Mouse (Mus musculus): ENCODE measurements around the gene Elmo1. TPM values are rescaled to one million over a fixed set of nuclear protein-coding genes. Genes with fewer than 3 reads are reported as not detected.

The Elmo1 gene
- polyA plus RNA-seq, 1 experiment from 2014 or later = 9.1 TPM

DNA sequence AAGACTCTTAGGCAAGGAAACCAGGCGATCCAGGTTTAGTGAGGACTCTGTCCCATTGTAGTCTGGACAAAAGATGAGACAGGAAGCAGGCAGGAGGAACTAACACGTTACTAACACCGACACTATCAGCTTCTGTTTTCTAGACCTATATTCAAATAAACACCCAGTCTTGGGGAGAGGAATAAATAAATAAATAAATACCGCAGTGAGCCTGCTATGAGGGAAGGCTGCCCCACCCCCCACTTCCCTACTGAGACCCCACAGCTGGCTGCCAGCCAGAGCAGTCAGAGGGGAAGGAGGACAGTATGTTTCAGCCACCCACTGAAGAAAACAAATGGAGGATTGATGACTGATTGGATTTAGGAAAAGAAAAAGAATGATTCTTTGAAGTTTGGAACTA, 9.2 kb downstream of the Elmo1 start:
- Histone ChIP-seq H3K4me1 (peaks cover 19% of the 10 kb centered on the region; the same call in 1 of the 2 replicates), H3K36me3 (no peaks in the 10 kb centered on the region), H3K27me3 (ENCODE audit: low read depth, poor library complexity, severe bottlenecking) (no peaks in the 10 kb centered on the region), H3K9me3 (replicated peaks) (no peaks in the 10 kb centered on the region), H3K4me3 (no peak overlapping the region), H3K27ac (no peak overlapping the region)
- WGBS = 17% methylated on average over 4 of the region's 4 CpGs
- no peak for DNase-seq (ENCODE audit: low spot score)

DNA sequence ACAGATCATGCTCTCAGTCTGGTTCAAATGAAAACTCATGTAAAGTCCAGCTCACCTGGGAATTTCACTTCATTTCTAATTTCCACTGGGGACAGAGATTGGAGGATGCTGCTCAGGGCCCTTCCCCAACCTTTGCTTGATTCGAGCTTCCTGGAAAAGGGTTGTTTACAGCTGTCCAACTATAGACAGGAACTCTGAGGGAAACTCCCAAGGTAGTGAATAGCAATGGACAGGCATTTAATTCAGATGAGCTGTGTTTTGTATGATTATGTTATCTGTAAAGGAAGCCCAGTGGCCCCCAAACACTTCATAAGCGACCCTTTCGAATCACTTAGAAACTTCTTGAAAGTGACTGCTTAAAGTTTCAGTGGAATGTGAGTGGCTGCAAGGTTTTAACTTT, 10.0 kb downstream of the Elmo1 start:
- H3K36me3 ChIP-seq = no peaks in the 10 kb centered on the region
- peaks cover 19% of the 10 kb centered on the region for H3K4me1 ChIP-seq
- no peak for DNase-seq (ENCODE audit: low spot score)
- H3K27me3 ChIP-seq (ENCODE audit: low read depth, poor library complexity, severe bottlenecking) = no peaks in the 10 kb centered on the region
- 73% methylated on average over 3 of the region's 3 CpGs for WGBS
- H3K9me3 ChIP-seq (replicated peaks) = no peaks in the 10 kb centered on the region
- H3K4me3 ChIP-seq = no peak overlapping the region
- H3K27ac ChIP-seq = no peak overlapping the region

DNA sequence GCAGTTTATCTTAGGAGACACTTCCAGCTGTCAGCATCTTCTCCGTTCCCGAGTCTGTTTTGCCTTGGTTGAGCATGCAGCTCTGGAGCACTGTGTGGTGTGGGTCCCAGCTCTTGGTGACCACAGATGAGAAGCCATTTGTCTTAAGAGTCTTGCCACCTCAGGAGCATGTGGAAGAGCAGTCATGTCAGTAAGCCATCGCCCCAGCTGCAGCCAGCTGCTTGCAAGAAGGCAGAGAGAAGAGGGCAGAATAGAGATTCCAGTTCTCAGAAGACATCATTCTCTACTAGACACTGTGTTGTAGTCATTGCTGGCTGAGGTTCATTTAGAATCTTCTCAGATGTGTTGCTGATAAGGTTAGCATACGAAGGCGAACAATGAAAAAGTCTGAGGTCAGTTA, 11.3 kb downstream of the Elmo1 start:
- WGBS = 57% methylated on average over 5 of the region's 5 CpGs
- H3K4me3 ChIP-seq = no peak overlapping the region

DNA sequence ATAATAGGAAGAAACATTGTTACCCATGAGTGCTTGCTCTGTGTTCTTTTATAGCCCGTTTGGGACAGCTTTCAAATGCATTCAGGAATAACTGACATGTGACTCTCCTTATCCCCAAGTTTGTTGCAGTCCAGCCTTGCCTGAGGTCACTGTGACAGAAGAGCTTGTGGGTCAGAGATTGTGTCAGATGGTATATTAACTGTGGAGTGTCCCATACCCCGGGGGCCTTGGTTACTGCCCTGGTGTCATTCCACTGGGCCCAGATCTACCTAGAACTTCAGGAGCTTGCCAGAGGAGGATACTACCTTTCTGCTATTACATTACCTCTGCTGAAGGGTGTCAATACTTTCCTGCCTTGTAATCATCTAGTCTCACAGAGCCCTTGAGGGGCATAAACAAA, 14.4 kb downstream of the Elmo1 start:
- no peak overlapping the region for H3K27ac ChIP-seq
- no peaks in the 10 kb centered on the region for H3K27me3 ChIP-seq (ENCODE audit: low read depth, poor library complexity, severe bottlenecking)
- 66% methylated on average over 2 of the region's 2 CpGs for WGBS
- no peak overlapping the region for H3K4me3 ChIP-seq
- DNase-seq (ENCODE audit: low spot score) = no peak
- H3K9me3 ChIP-seq (replicated peaks) = no peaks in the 10 kb centered on the region
- H3K4me1 ChIP-seq = peaks cover 6% of the 10 kb centered on the region
- no peaks in the 10 kb centered on the region for H3K36me3 ChIP-seq

More for the DNA sequence above, 11.3 kb downstream of the Elmo1 start:
- no peak overlapping the region for H3K27ac ChIP-seq
- H3K9me3 ChIP-seq (replicated peaks) = no peaks in the 10 kb centered on the region
- no peaks in the 10 kb centered on the region for H3K27me3 ChIP-seq (ENCODE audit: low read depth, poor library complexity, severe bottlenecking)
- no peak for DNase-seq (ENCODE audit: low spot score)
- peaks cover 19% of the 10 kb centered on the region for H3K4me1 ChIP-seq
- no peaks in the 10 kb centered on the region for H3K36me3 ChIP-seq

DNA sequence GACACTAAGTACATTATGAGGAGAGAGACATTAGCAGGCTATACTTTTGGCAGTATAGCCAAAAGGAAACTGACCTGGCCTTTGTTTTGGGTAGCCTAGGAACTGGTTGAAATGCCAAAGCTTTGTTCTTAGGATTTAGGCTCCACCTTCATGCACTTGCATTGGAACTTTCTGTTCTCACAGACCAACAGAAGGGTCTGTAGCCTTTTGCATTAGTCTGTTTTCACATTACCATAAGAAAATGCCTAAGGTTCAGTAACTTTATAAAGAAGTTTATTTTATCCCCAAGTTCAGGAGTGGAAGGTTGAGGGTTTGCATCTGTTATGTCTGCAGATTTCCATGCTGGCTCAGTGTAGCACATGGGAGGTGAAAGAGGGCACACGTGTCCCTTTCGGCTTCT, 15.6 kb downstream of the Elmo1 start:
- WGBS = 96% methylated on average over 2 of the region's 2 CpGs
- Histone ChIP-seq H3K4me3 (no peak overlapping the region), H3K4me1 (peaks cover 3% of the 10 kb centered on the region), H3K36me3 (no peaks in the 10 kb centered on the region), H3K9me3 (replicated peaks) (no peaks in the 10 kb centered on the region), H3K27ac (no peak overlapping the region), H3K27me3 (ENCODE audit: low read depth, poor library complexity, severe bottlenecking) (no peaks in the 10 kb centered on the region)
- DNase-seq (ENCODE audit: low spot score) = no peak

DNA sequence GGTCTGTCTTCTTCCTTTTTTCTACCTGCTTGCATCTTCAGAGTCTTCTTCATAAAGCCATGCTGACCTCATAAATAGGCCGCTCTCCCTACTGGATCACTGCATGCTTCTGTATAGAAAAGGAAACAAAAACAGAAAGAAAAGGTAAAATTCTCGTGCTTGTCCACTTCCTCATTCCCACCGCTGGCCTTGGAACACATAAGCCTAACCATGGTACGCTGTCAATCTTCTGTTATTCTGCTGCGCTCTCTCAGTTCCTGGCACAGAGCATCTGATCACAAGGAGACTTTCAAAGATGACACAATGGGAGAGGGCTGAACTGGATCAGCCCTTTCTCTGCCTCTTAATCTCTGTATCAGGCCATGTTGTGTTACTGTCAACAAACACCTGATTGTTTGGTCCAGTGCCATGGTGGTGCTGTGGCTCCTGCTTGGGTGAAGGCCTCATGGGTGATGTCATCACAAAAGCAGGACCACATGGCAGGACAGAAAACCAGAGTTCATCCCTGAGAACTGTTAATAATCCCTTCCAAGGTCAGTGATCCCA, 17.6 kb downstream of the Elmo1 start:
- 92% methylated on average over 5 of the region's 5 CpGs for WGBS
- no peak overlapping the region for H3K4me3 ChIP-seq
- no peaks in the 10 kb centered on the region for H3K9me3 ChIP-seq (replicated peaks)
- no peaks in the 10 kb centered on the region for H3K27me3 ChIP-seq (ENCODE audit: low read depth, poor library complexity, severe bottlenecking)
- H3K27ac ChIP-seq = no peak overlapping the region
- H3K36me3 ChIP-seq = no peaks in the 10 kb centered on the region
- H3K4me1 ChIP-seq = peaks cover 8% of the 10 kb centered on the region
- DNase-seq (ENCODE audit: low spot score) = no peak

DNA sequence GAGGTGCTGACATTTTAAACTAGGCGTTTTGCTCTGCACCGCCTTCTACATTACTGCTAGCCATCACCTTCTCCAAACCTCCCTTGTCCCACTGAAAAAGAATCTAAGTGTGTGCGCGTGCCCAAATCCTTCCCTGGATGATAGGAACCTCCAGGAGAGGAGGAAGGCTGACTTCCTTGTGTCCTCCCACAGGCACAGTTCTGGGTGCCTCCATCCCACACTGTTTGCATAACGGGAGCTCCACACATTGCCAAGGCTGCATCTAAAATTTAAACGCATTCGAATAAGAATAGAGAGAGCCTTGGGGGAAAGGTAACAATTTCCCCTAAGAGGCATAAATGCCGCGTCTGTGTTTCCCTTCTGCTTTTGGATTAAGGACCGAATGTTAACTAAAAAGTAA, 18.6 kb downstream of the Elmo1 start:
- Histone ChIP-seq H3K9me3 (replicated peaks) (no peaks in the 10 kb centered on the region), H3K27ac (no peak overlapping the region), H3K36me3 (no peaks in the 10 kb centered on the region), H3K4me1 (peaks cover 8% of the 10 kb centered on the region), H3K4me3 (no peak overlapping the region), H3K27me3 (ENCODE audit: low read depth, poor library complexity, severe bottlenecking) (no peaks in the 10 kb centered on the region)
- 41% methylated on average over 10 of the region's 10 CpGs for WGBS
- no peak for DNase-seq (ENCODE audit: low spot score)

DNA sequence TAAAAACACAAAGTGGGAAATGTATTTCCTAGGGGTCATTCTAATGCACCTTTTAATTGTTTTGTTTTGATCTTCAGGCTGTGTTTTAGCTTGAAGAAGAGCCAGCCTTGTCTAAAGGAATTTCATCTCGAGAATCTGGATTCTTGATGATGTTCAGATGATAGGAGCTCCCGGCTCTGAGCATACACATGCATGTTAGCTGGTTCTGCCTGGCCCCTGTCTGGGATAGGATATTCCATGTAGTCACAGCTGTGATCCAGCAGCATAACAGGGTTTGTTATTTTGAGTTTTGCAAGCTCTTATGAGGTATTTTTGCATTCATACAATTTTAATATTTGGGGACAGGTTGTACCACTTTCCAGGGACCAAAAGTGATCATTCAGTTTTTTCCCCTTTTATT, 19.1 kb downstream of the Elmo1 start:
- Histone ChIP-seq H3K4me3 (no peak overlapping the region), H3K4me1 (peaks cover 8% of the 10 kb centered on the region), H3K27me3 (ENCODE audit: low read depth, poor library complexity, severe bottlenecking) (no peaks in the 10 kb centered on the region), H3K9me3 (replicated peaks) (no peaks in the 10 kb centered on the region), H3K36me3 (no peaks in the 10 kb centered on the region), H3K27ac (no peak overlapping the region)
- WGBS = 22% methylated on average over 2 of the region's 2 CpGs
- DNase-seq (ENCODE audit: low spot score) = no peak

DNA sequence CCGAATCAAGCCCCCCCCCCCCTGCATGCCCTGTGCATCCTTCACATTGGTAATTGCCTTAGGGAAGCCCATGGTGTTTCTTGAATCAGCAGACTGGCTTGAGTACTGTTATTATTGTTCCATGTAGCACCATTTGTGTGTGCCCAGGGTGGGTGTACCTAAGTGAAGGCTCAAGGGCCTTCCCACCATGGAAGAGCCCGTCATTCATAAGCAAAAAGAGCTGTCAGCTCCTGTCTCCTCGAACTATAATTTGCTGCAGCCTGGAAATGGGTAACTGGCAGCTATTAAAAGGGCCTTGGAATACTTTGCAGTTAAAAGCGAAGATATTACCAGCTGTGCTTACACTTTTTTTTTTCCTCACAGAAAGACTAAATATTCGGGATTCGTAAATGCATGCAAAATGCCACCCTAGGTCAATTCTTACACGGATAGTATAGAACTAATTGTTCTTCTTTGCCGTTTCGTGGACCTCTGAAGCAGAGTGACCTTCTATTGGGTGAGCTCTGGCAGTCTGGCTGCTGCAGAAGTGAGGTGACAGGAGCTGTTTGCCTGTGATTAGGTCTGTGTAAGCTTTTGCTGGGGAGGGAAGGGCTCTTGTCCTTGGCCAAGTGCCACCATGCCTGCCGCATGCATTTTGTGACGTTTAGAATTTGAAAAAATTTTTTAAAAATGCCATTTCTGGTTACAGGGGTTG, 19.7 kb downstream of the Elmo1 start:
- Histone ChIP-seq H3K4me1 (peaks cover 13% of the 10 kb centered on the region), H3K36me3 (no peaks in the 10 kb centered on the region), H3K27ac (no peak overlapping the region), H3K4me3 (no peak overlapping the region), H3K27me3 (ENCODE audit: low read depth, poor library complexity, severe bottlenecking) (no peaks in the 10 kb centered on the region), H3K9me3 (replicated peaks) (no peaks in the 10 kb centered on the region)
- DNase-seq (ENCODE audit: low spot score) = no peak
- 66% methylated on average over 11 of the region's 11 CpGs for WGBS

DNA sequence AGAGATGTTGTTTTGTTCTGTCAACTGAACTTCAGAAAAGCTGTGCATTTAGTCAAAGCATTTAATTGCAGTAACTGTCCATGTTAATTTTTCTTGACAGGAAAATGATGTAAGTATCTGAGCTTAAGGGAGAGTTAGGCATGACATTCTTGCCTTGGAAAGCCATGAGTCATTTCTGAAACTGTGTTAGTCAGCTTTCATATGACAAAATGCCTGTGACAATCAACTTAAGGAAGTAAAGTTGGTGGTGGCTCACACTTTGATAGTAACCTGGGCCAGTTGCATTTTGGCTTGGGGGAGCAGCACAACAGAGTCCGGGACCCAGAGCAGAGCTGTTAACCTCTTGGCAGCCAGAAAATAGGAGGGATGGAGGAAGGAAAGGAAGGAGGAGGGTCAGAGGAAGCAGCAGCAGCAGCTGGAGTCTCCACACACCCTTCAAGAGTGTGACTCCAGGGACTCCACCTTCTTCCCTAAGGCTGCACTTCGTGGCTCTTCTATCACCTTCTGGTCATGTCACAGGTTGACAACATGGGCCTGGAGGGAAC, 20.9 kb downstream of the Elmo1 start:
- H3K4me1 ChIP-seq = peaks cover 25% of the 10 kb centered on the region
- H3K4me3 ChIP-seq = no peak overlapping the region
- no peaks in the 10 kb centered on the region for H3K9me3 ChIP-seq (replicated peaks)
- H3K36me3 ChIP-seq = no peaks in the 10 kb centered on the region
- 24% methylated on average over 2 of the region's 2 CpGs for WGBS
- H3K27ac ChIP-seq = no peak overlapping the region
- H3K27me3 ChIP-seq (ENCODE audit: low read depth, poor library complexity, severe bottlenecking) = no peaks in the 10 kb centered on the region
- no peak for DNase-seq (ENCODE audit: low spot score)

DNA sequence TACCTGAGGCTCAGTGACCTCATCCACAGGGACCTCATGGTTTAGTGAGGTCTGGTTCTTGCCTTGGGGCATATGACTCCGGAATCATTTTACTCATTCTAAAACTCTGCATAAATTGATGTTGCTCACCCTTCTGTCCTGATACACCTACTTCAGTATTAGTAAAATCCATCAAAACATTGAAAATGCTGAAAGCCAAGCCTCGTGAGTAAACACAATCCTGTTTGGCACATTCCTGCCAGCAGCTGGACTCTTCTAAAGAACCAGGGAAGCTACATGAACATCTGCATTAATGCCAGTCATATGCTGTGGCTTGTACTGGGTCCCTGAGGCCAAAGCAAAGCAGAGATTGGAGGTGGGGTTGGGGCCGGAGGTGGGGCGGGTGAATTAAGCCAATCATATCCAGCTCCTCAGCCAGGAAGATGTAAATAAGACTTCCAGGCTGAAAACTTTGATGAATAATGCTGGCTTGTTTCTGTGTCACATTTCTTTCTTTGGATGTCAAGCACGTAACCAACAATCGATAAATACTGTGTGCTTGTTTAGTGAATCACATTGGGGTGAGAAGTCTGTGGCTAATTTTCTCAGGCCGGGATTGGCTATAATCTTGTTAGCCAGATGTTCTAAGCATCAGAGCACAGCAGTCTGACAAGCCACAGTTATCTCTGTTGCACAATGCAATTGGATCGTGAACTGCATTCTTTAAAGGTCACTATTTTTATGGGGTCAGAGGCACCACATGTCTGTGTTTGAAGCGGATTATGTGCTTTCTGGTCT, 24.9 kb downstream of the Elmo1 start:
- Histone ChIP-seq H3K27me3 (ENCODE audit: low read depth, poor library complexity, severe bottlenecking) (no peaks in the 10 kb centered on the region), H3K36me3 (no peaks in the 10 kb centered on the region), H3K4me3 (no peak overlapping the region), H3K4me1 (peaks cover 30% of the 10 kb centered on the region), H3K9me3 (replicated peaks) (no peaks in the 10 kb centered on the region), H3K27ac (no peak overlapping the region)
- WGBS = 43% methylated on average over 9 of the region's 9 CpGs
- no peak for DNase-seq (ENCODE audit: low spot score)

DNA sequence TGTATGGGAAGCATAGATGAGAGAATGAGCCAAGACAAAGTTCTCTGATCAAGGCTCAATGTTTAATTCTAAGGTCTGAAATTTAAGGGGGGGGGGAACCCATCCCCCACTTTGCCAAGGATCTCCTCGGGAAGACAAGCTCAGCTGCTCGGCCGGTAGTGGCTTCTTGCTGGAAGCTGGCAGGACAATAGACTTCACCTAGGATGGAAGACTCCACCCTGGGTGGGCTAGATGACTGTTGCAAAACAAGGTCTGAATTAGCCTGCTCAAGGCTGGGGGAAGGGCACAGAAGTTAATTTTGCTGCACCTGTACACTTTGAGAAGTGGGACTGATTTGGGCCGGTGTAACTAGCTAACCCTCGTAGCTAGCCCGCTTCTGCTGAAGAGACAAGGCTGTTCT, 25.6 kb downstream of the Elmo1 start:
- 60% methylated on average over 6 of the region's 6 CpGs for WGBS
- H3K9me3 ChIP-seq (replicated peaks) = no peaks in the 10 kb centered on the region
- H3K27ac ChIP-seq = no peak overlapping the region
- DNase-seq (ENCODE audit: low spot score) = no peak
- no peak overlapping the region for H3K4me3 ChIP-seq
- H3K36me3 ChIP-seq = no peaks in the 10 kb centered on the region
- H3K27me3 ChIP-seq (ENCODE audit: low read depth, poor library complexity, severe bottlenecking) = no peaks in the 10 kb centered on the region
- peaks cover 30% of the 10 kb centered on the region for H3K4me1 ChIP-seq

DNA sequence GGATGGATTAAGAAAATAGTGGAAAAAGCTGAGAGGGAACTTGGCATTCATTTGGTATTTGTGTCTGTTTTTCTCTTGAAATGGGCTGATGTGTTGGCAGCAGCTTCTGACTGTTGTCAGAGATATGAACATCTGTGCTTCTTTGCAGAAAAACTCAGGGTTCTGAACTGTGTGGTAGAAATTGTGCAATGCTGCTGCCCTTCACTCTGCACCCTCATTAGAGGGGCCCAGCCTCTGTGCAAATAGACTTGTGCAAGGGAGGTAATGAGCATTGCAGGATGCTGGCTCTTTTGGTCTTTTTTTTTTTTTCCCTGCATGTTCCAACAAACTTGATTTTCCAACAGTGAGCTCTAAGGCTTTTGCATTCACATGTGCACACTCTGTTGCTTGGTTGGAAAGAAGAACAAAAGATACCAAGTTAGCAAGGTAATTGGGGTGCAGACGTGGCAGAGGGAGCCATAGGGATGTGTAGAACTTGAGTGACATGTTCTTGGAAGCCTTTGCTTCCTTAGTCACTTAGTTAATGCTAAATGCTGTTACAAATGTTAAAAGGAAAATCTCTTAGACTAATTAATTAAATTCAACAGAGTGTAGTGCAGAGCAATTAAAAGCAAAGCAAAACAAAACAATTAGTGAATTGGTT, 26.6 kb downstream of the Elmo1 start:
- no peak overlapping the region for H3K27ac ChIP-seq
- H3K4me3 ChIP-seq = no peak overlapping the region
- H3K36me3 ChIP-seq = no peaks in the 10 kb centered on the region
- 69% methylated on average over 1 of the region's 1 CpGs for WGBS
- H3K27me3 ChIP-seq (ENCODE audit: low read depth, poor library complexity, severe bottlenecking) = no peaks in the 10 kb centered on the region
- DNase-seq (ENCODE audit: low spot score) = no peak
- H3K9me3 ChIP-seq (replicated peaks) = no peaks in the 10 kb centered on the region
- peaks cover 30% of the 10 kb centered on the region for H3K4me1 ChIP-seq
